In genomic region chr13:69531431-69531830, GRCm38 (mm10) we compare ENCODE assay signal across 8 mouse cellular contexts. TPM values are rescaled to one million over a fixed set of nuclear protein-coding genes. Genes with fewer than 3 reads are reported as not detected.
DNase-seq lines count a peak whose midpoint lies in the region; ATAC-seq and TF ChIP-seq lines count a peak whose summit lies in the region.

No protein-coding gene starts in this region.

- peaks cover 20% of the 10 kb centered on the region for H3K4me1 ChIP-seq in heart, adult 2 months (ENCODE audit: control insufficient read depth, insufficient read depth, low read length)
- H3K4me1 ChIP-seq in CH12.LX (ENCODE audit: control insufficient read depth in 1 of 2, insufficient read depth in 2 of 2), result peaks cover 12 to 46% of the 10 kb centered on the region in 2 experiments
- H3K4me1 ChIP-seq in hindbrain, embryonic 10.5 days (replicated peaks), result peaks cover 83% of the 10 kb centered on the region
- peaks cover 47% of the 10 kb centered on the region for H3K4me1 ChIP-seq in liver, postnatal 0 days (ENCODE audit: insufficient read depth)

- H3K36me3 ChIP-seq in heart, adult 2 months (ENCODE audit: control insufficient read depth, insufficient read depth, low read length), result no peaks in the 10 kb centered on the region
- H3K36me3 ChIP-seq in CH12.LX (replicated peaks in 1 of 2; ENCODE audit: control insufficient read depth in 1 of 2, insufficient read depth in 1 of 2, low read length in 1 of 2), result peaks cover 5 to 44% of the 10 kb centered on the region in 2 experiments
- peaks cover 24% of the 10 kb centered on the region for H3K36me3 ChIP-seq in hindbrain, embryonic 10.5 days
- peaks cover 6% of the 10 kb centered on the region for H3K36me3 ChIP-seq in liver, postnatal 0 days (replicated peaks; ENCODE audit: insufficient read depth, low read length)

- in situ Hi-C loops in CH12.LX (cut with MboI; ENCODE audit: low pct_ligation_motif_present, low pct_unique_long_range_greater_than_20kb, low sequenced_read_pairs), result no loop called here

- no peak overlapping the region for H3K27ac ChIP-seq in heart, adult 2 months
- no peak overlapping the region for H3K27ac ChIP-seq in CH12.LX (ENCODE audit: insufficient read depth, low read depth)
- no peak overlapping the region for H3K27ac ChIP-seq in hindbrain, embryonic 10.5 days
- H3K27ac ChIP-seq in liver, postnatal 0 days (ENCODE audit: low read depth), result no peak overlapping the region

- H3K9me3 ChIP-seq in CH12.LX (replicated peaks; ENCODE audit: low read length), result no peaks in the 10 kb centered on the region
- H3K9me3 ChIP-seq in hindbrain, embryonic 10.5 days, result no peaks in the 10 kb centered on the region
- no peaks in the 10 kb centered on the region for H3K9me3 ChIP-seq in liver, postnatal 0 days (ENCODE audit: low read length)

- dilution Hi-C loops in CH12.LX (cut with MboI; ENCODE audit: extremely low pct_ligation_motif_present, extremely low pct_unique_long_range_greater_than_20kb, low sequenced_read_pairs), result no loop called here

- peak overlapping the region; percentile 6; the same call in 1 of the 2 replicates for H3K9ac ChIP-seq in heart, adult 2 months (ENCODE audit: low read depth, low read length)
- no peak overlapping the region for H3K9ac ChIP-seq in CH12.LX (ENCODE audit: insufficient read depth, low read depth)
- H3K9ac ChIP-seq in liver, postnatal 0 days (replicated peaks), result peak overlapping the region; percentile 75

- H3K4me2 ChIP-seq in CH12.LX (ENCODE audit: insufficient read depth, low read depth, poor library complexity, severe bottlenecking), result 0 out of 2 replicates have a peak overlapping the region, but pooled peaks have one; percentile 89
- peak overlapping the region; percentile 96 for H3K4me2 ChIP-seq in liver, postnatal 0 days (ENCODE audit: low read depth, low read length)

- TF ChIP-seq EP300 in heart, adult 2 months (IDR thresholded peaks at IDR 0.05; ENCODE audit: insufficient read depth, low read depth, low read length), result no peak
- no peak for TF ChIP-seq EP300 in CH12.LX (IDR thresholded peaks at IDR 0.05; ENCODE audit: low read length)
- no peak for TF ChIP-seq EP300 in liver, postnatal 0 days (IDR thresholded peaks at IDR 0.05; ENCODE audit: low read depth)

- intact Hi-C loops in heart, adult 2 months (cut with DNase I), result loop anchor here (2.0 to 10.0 kb wide), 2 partner anchors 15 to 947 kb away; partner anchors contain the start of genes Fastkd3 and Mtrr

- no peaks in the 10 kb centered on the region for H3K27me3 ChIP-seq in heart, adult 2 months (ENCODE audit: control insufficient read depth, insufficient read depth, low read length)
- no peaks in the 10 kb centered on the region for H3K27me3 ChIP-seq in CH12.LX (replicated peaks)
- no peaks in the 10 kb centered on the region for H3K27me3 ChIP-seq in hindbrain, embryonic 10.5 days (ENCODE audit: insufficient read depth, poor library complexity, severe bottlenecking)
- no peaks in the 10 kb centered on the region for H3K27me3 ChIP-seq in liver, postnatal 0 days (ENCODE audit: insufficient read depth, low read length)

- H3K4me3 ChIP-seq in heart, adult 2 months, result no peak overlapping the region
- H3K4me3 ChIP-seq in CH12.LX (replicated peaks in 1 of 3; ENCODE audit: low read depth in 2 of 3, low read length in 2 of 3, poor library complexity in 1 of 3), result peak overlapping the region in 1 of 3 experiments; percentile 91
- H3K4me3 ChIP-seq in hindbrain, embryonic 10.5 days, result peak overlapping the region; percentile 97
- peak overlapping the region; percentile 93 for H3K4me3 ChIP-seq in liver, postnatal 0 days (ENCODE audit: low read depth, low read length)

- no peak for DNase-seq in heart, adult 2 months
- no peak for DNase-seq in heart, adult 18-20 months
- DNase-seq in CH12.LX (ENCODE audit: extremely low read depth), result no peak
- no peak for DNase-seq in hindbrain, embryonic 10.5 days (ENCODE audit: low spot score)
- DNase-seq in liver, postnatal 0 days, result no peak
- DNase-seq in frontal cortex, postnatal 36 days (ENCODE audit: low spot score in 2 of 2), result no peak
- no peak for DNase-seq in gastrocnemius, postnatal 25 days
- DNase-seq in layer of hippocampus, adult 18-20 months (ENCODE audit: low spot score in 2 of 2), result no peak

- WGBS in heart, adult 2 months, result 41% methylated on average over 6 of the region's 6 CpGs
- 59% methylated on average over 6 of the region's 6 CpGs for WGBS in hindbrain, embryonic 10.5 days
- 44% methylated on average over 6 of the region's 6 CpGs for WGBS in liver, postnatal 0 days (ENCODE audit: insufficient replicate concordance)

- TF ChIP-seq RAD21 in CH12.LX (IDR thresholded peaks at IDR 0.05; ENCODE audit: low read depth, low read length), result no peak

- no peak for ATAC-seq in liver, postnatal 0 days

- peaks cover 7% of the 10 kb centered on the region for H3K79me2 ChIP-seq in heart, adult 2 months (replicated peaks; ENCODE audit: control insufficient read depth, insufficient read depth, low read length)
- H3K79me2 ChIP-seq in CH12.LX (replicated peaks; ENCODE audit: control insufficient read depth, extremely low read depth, insufficient read depth, poor library complexity, severe bottlenecking), result peaks cover 32% of the 10 kb centered on the region

- no peak for TF ChIP-seq POLR2A in heart, adult 2 months (IDR thresholded peaks at IDR 0.05; ENCODE audit: insufficient read depth, low read depth, low read length)
- no peak for TF ChIP-seq POLR2A in CH12.LX (IDR thresholded peaks at IDR 0.05; ENCODE audit: low read depth, low read length)

- TF ChIP-seq CTCF in heart, adult 2 months (IDR thresholded peaks at IDR 0.05), result no peak
- no peak for TF ChIP-seq CTCF in CH12.LX (conservative IDR thresholded peaks at IDR 0.05 in 1 of 2, IDR thresholded peaks at IDR 0.05 in 1 of 2; ENCODE audit: low read depth in 2 of 2, low read length in 2 of 2)
- no peak for TF ChIP-seq CTCF in liver, postnatal 0 days (IDR thresholded peaks at IDR 0.05; ENCODE audit: low read depth)

TF ChIP-seq in CH12.LX, 34 proteins besides CTCF, POLR2A, EP300 and RAD21:
- no peak for TF ChIP-seq ELF1 (IDR thresholded peaks at IDR 0.05; ENCODE audit: low read depth, low read length)
- TF ChIP-seq TBP (conservative IDR thresholded peaks at IDR 0.05; ENCODE audit: low read depth, low read length), result no peak
- no peak for TF ChIP-seq TCF12 (IDR thresholded peaks at IDR 0.05; ENCODE audit: low read depth, low read length)
- TF ChIP-seq ETS1 (conservative IDR thresholded peaks at IDR 0.05; ENCODE audit: low read depth, low read length), result no peak
- TF ChIP-seq CHD2 (IDR thresholded peaks at IDR 0.05; ENCODE audit: low read length), result no peak
- TF ChIP-seq RCOR1 (conservative IDR thresholded peaks at IDR 0.05; ENCODE audit: low read depth, low read length), result no peak
TF ChIP-seq in CH12.LX: peak in this region for 0.

RNA-seq across cellular contexts. Expression of gene Nsun2, which starts 2.1 kb away (rescaled TPM):
- 10 to 100 TPM; 40.4 to 47.9 TPM for total RNA-seq in heart, adult 2 months (2021)
- 29.3 and 53.3 TPM in 2 replicates for polyA plus RNA-seq in heart, adult 2 months (2012; rRNA removed)
- 10 to 100 TPM; 47.1 to 49.1 TPM for total RNA-seq in heart, adult 18-20 months (2021)
- total RNA-seq in CH12.LX (2012; rRNA removed) (178 and 236 TPM in 2 replicates), CH12.LX (2014; rRNA removed) (273 and 279 TPM in 2 replicates)
- polyA plus RNA-seq in CH12.LX (2012; ENCODE audit: insufficient read length, low read depth), result 292 and 310 TPM in 2 replicates
- 98.7 and 141 TPM in 2 replicates for polyA plus RNA-seq in hindbrain, embryonic 10.5 days (2016; fragmentation: Nextera tagmentation; extraction: Ambion mirVana)
- 46.0 and 47.5 TPM in 2 replicates for polyA plus RNA-seq in liver, postnatal 0 days (2015; fragmentation: Nextera tagmentation; extraction: Ambion mirVana)
- total RNA-seq in gastrocnemius, postnatal 25 days (2021), result 10 to 100 TPM; 37.8 to 39.2 TPM
- 10 to 100 TPM; 85.0 to 92.9 TPM for total RNA-seq in layer of hippocampus, adult 18-20 months (2021)

RNA-seq across cellular contexts. Expression of gene Tent4a, which starts 3.0 kb away (rescaled TPM):
- 10 to 100 TPM; 11.0 to 12.7 TPM for total RNA-seq in heart, adult 2 months (2021)
- polyA plus RNA-seq in heart, adult 2 months (2012; rRNA removed), result 8.1 and 8.9 TPM in 2 replicates
- 10 to 100 TPM; 10.4 to 11.1 TPM for total RNA-seq in heart, adult 18-20 months (2021)
- total RNA-seq in CH12.LX (2012; rRNA removed) (5.7 and 6.2 TPM in 2 replicates), CH12.LX (2014; rRNA removed) (2.9 and 3.6 TPM in 2 replicates)
- 7.3 and 8.8 TPM in 2 replicates for polyA plus RNA-seq in CH12.LX (2012; ENCODE audit: insufficient read length, low read depth)
- 4.8 TPM in 2 replicates for polyA plus RNA-seq in hindbrain, embryonic 10.5 days (2016; fragmentation: Nextera tagmentation; extraction: Ambion mirVana)
- polyA plus RNA-seq in liver, postnatal 0 days (2015; fragmentation: Nextera tagmentation; extraction: Ambion mirVana), result 1.9 and 2.4 TPM in 2 replicates
- 1 to 10 TPM; 6.0 to 6.2 TPM for total RNA-seq in gastrocnemius, postnatal 25 days (2021)
- 10 to 100 TPM; 51.0 to 52.1 TPM for total RNA-seq in layer of hippocampus, adult 18-20 months (2021)
